Mouse (Mus musculus) neural tube, embryonic 12.5 days (tissue): ENCODE measurements around the gene Etnk1. TPM values are rescaled to one million over a fixed set of nuclear protein-coding genes. Genes with fewer than 3 reads are reported as not detected.

ENCODE experiments used
- ATAC-seq: fragments of 200-750 bp; cut with Nextera tagmentation; 2 replicates; pipeline ENCODE4 v1.8.0; 2017; ENCODE audit warnings: low read depth, mild to moderate bottlenecking, moderate TSS enrichment, moderate library complexity; ENCODE audit not compliant: low FRiP score
- H3K27ac ChIP-seq: fragments of 300-500 bp; sonication (generic); 2 replicates; pipeline ENCODE4 v1.5.1; 2016
- H3K27me3 ChIP-seq: fragments of 300-500 bp; sonication (generic); replicated peaks from 2 replicates; pipeline ENCODE4 v1.6.1; 2016; ENCODE audit warnings: mild to moderate bottlenecking
- H3K36me3 ChIP-seq: fragments of 300-500 bp; sonication (generic); 2 replicates; pipeline ENCODE4 v1.6.1; 2016; ENCODE audit warnings: mild to moderate bottlenecking
- H3K4me1 ChIP-seq: fragments of 300-500 bp; sonication (generic); 2 replicates; pipeline ENCODE4 v1.6.1; 2016
- H3K4me2 ChIP-seq: fragments of 300-500 bp; sonication (generic); replicated peaks from 2 replicates; pipeline ENCODE4 v1.6.1; 2016; ENCODE audit warnings: mild to moderate bottlenecking
- H3K4me3 ChIP-seq: fragments of 300-500 bp; sonication (generic); 2 replicates; pipeline ENCODE4 v1.5.1; 2016
- H3K9ac ChIP-seq: fragments of 300-500 bp; sonication (generic); 2 replicates; pipeline ENCODE4 v1.6.1; 2016; ENCODE audit warnings: mild to moderate bottlenecking
- H3K9me3 ChIP-seq: fragments of 300-500 bp; sonication (generic); 2 replicates; pipeline ENCODE4 v1.6.1; 2016; ENCODE audit warnings: mild to moderate bottlenecking
- WGBS: fragments of 180-500 bp; shearing (Covaris S2); methylation state at CpG from one replicate; pipeline ENCODE4 v1.1.7; 2016; 5-methylcytosine and 5-hydroxymethylcytosine counted together
- polyA plus RNA-seq: library from polyadenylated mRNA; unstranded; fragments of >200 nt; fragmentation: Nextera tagmentation; extraction: Ambion mirVana; gene quantifications from 2 replicates; pipeline ENCODE4 v1.2.1, GENCODE M21; 2016

Etnk1 gene
- polyA plus RNA-seq, 1 experiment from 2014 or later, result 40.8 TPM

GRCm38 (mm10) chr6:143152321-143152827 lies 14.6 kb upstream of the Etnk1 start:
- Histone ChIP-seq H3K27me3 (0 out of 2 replicates have a peak, but pooled peaks cover 2% of the 10 kb centered on the region), H3K4me3 (no peak overlapping the region), H3K36me3 (no peaks in the 10 kb centered on the region), H3K27ac (no peak overlapping the region), H3K4me1 (peaks cover 4% of the 10 kb centered on the region; the same call in 1 of the 2 replicates), H3K4me2 (no peak overlapping the region), H3K9me3 (no peaks in the 10 kb centered on the region), H3K9ac (no peak overlapping the region)
- 7% methylated on average over 9 of the region's 9 CpGs for WGBS
- ATAC-seq, result no peak

- Histone ChIP-seq H3K36me3 (no peaks in the 10 kb centered on the region), H3K27me3 (0 out of 2 replicates have a peak, but pooled peaks cover 2% of the 10 kb centered on the region), H3K9me3 (no peaks in the 10 kb centered on the region), H3K4me1 (peaks cover 4% of the 10 kb centered on the region; the same call in 1 of the 2 replicates), H3K27ac (no peak overlapping the region), H3K4me2 (no peak overlapping the region), H3K4me3 (no peak overlapping the region), H3K9ac (no peak overlapping the region)
- 28% methylated on average over 2 of the region's 2 CpGs for WGBS
- ATAC-seq, result no peak
Observed at GRCm38 (mm10) chr6:143153160-143153559, 13.9 kb upstream of the Etnk1 start.

GRCm38 (mm10) chr6:143153751-143154494 lies 13.1 kb upstream of the Etnk1 start:
- H3K4me1 ChIP-seq, result peaks cover 4% of the 10 kb centered on the region; the same call in 1 of the 2 replicates
- H3K9me3 ChIP-seq, result no peaks in the 10 kb centered on the region
- no peaks in the 10 kb centered on the region for H3K36me3 ChIP-seq
- no peak overlapping the region for H3K27ac ChIP-seq
- no peak for ATAC-seq
- no peak overlapping the region for H3K4me2 ChIP-seq
- WGBS, result 74% methylated on average over 10 of the region's 10 CpGs
- H3K9ac ChIP-seq, result no peak overlapping the region
- H3K27me3 ChIP-seq, result 0 out of 2 replicates have a peak, but pooled peaks cover 2% of the 10 kb centered on the region
- no peak overlapping the region for H3K4me3 ChIP-seq

DNA sequence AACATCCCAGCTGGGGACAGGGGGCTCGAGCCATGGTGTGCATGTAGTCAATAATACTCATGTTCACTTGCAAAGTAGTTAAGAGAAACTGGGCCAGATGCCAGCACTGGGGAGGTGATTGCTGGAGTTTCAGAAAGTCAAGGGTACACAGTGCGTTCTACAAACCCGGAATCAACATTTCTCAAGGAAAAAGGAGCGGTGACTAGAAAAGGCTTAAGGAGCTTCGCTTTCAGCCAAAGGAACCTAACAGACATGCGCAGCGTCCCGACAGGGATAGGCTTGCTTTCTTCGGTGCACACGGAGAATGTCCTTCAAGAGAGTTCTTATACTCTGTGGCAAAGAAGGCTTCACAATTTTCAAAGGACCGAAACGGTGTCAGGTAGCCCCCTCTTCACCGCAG lies 12.1 kb upstream of the Etnk1 start:
- 82% methylated on average over 13 of the region's 13 CpGs for WGBS
- H3K27me3 ChIP-seq, result 0 out of 2 replicates have a peak, but pooled peaks cover 2% of the 10 kb centered on the region
- H3K4me1 ChIP-seq, result peaks cover 4% of the 10 kb centered on the region; the same call in 1 of the 2 replicates
- H3K9ac ChIP-seq, result no peak overlapping the region
- no peak overlapping the region for H3K4me2 ChIP-seq
- H3K4me3 ChIP-seq, result no peak overlapping the region
- no peaks in the 10 kb centered on the region for H3K9me3 ChIP-seq
- no peak for ATAC-seq
- H3K27ac ChIP-seq, result no peak overlapping the region
- no peaks in the 10 kb centered on the region for H3K36me3 ChIP-seq

- Histone ChIP-seq H3K9me3 (no peaks in the 10 kb centered on the region), H3K4me2 (no peak overlapping the region), H3K9ac (no peak overlapping the region), H3K27me3 (0 out of 2 replicates have a peak, but pooled peaks cover 2% of the 10 kb centered on the region), H3K4me3 (no peak overlapping the region), H3K27ac (no peak overlapping the region), H3K4me1 (peaks cover 4% of the 10 kb centered on the region; the same call in 1 of the 2 replicates), H3K36me3 (no peaks in the 10 kb centered on the region)
- 77% methylated on average over 1 of the region's 1 CpGs for WGBS
- no peak for ATAC-seq
Observed at GRCm38 (mm10) chr6:143155996-143156395, 11.0 kb upstream of the Etnk1 start.

DNA sequence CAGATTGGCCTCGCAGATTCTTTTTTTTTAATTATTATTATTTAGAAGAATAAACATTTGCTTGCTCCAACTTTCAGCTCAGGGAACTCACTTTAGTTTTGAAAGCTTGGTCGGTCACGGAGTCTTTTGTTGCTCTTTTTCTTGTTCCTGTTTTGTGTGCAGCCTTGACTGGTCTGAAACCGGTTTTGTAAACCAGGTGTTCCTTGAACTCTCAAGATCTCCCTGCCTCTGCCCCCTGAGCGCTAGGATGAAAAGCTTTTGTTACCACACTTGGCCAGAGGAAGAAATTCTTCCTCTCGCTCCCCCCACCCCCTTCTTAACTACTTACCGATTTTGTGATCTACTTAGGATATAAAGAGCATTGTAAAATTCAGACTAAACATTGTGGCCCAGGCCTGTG lies 10.3 kb upstream of the Etnk1 start:
- H3K4me1 ChIP-seq, result peaks cover 4% of the 10 kb centered on the region; the same call in 1 of the 2 replicates
- H3K9me3 ChIP-seq, result no peaks in the 10 kb centered on the region
- H3K27me3 ChIP-seq, result 0 out of 2 replicates have a peak, but pooled peaks cover 2% of the 10 kb centered on the region
- no peak for ATAC-seq
- no peak overlapping the region for H3K4me3 ChIP-seq
- no peaks in the 10 kb centered on the region for H3K36me3 ChIP-seq
- no peak overlapping the region for H3K27ac ChIP-seq
- H3K9ac ChIP-seq, result no peak overlapping the region
- WGBS, result 85% methylated on average over 7 of the region's 7 CpGs
- H3K4me2 ChIP-seq, result no peak overlapping the region

DNA sequence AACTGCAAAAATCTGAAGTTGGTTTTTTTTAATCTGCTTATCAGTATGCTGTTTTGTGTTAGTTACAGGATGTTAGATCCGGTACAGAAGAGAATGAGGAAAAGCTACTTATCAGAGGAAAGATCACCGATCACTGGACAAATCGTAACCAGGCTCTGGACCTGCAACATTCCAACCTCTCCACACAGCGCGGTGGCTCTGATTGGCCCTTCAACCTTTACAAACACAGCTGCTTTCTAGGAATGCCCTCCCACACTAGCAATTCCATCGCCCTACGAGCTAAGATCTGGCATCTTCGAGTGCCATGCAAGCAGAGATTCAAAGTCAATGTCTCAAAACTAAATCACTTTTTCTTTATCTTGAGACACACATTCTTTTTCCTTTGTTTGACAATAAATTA lies 9.6 kb upstream of the Etnk1 start:
- ATAC-seq, result no peak
- Histone ChIP-seq H3K36me3 (no peaks in the 10 kb centered on the region), H3K4me1 (peaks cover 3% of the 10 kb centered on the region; the same call in 1 of the 2 replicates), H3K9me3 (no peaks in the 10 kb centered on the region), H3K27ac (no peak overlapping the region), H3K27me3 (0 out of 2 replicates have a peak, but pooled peaks cover 2% of the 10 kb centered on the region), H3K9ac (no peak overlapping the region), H3K4me3 (no peak overlapping the region), H3K4me2 (no peak overlapping the region)
- 88% methylated on average over 8 of the region's 8 CpGs for WGBS

GRCm38 (mm10) chr6:143160572-143161231 lies 6.3 kb upstream of the Etnk1 start:
- no peaks in the 10 kb centered on the region for H3K9me3 ChIP-seq
- no peak overlapping the region for H3K4me3 ChIP-seq
- no peak overlapping the region for H3K9ac ChIP-seq
- 91% methylated on average over 6 of the region's 6 CpGs for WGBS
- H3K27ac ChIP-seq, result no peak overlapping the region
- H3K36me3 ChIP-seq, result no peaks in the 10 kb centered on the region
- no peak for ATAC-seq
- H3K4me2 ChIP-seq, result no peak overlapping the region
- H3K4me1 ChIP-seq, result no peaks in the 10 kb centered on the region
- H3K27me3 ChIP-seq, result no peaks in the 10 kb centered on the region

DNA sequence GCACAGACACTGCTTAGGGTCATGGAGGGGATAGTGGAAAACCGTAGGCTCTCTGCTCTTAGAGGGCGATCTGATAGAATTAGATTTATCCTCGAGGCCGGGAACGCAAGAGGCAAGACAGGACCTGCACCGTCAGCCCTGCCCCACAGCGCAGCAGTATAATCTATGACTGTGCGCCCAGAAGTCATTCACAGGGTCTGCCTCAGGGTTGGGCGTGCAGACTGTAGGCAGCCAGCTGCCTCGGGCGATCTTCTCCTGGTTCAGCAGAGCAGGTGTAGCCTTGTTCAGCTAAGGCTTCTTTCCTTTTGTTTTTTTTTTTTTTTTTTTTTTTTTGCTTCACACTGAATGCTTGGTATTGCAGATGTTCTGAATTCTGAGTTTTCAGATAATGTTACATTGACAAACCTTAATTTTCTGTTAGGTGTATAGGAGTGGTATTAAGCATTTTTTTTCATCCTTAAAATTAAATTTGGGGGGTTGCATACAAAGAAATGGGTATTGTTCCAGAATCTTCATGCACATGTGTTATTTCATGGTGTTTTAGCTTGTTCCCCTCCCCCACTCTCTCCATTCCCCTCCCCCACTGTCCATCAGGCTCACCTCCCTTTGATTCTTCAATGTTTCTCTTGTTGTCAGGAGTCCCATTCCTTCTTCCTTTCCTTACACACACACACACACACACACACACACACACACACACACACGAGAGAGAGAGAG lies 4.7 kb upstream of the Etnk1 start:
- Histone ChIP-seq H3K27me3 (no peaks in the 10 kb centered on the region), H3K27ac (no peak overlapping the region), H3K4me3 (no peak overlapping the region), H3K36me3 (no peaks in the 10 kb centered on the region), H3K9ac (no peak overlapping the region), H3K4me2 (0 out of 2 replicates have a peak overlapping the region, but pooled peaks have one; percentile 16), H3K4me1 (peaks cover 3% of the 10 kb centered on the region; the same call in 1 of the 2 replicates), H3K9me3 (no peaks in the 10 kb centered on the region)
- 34% methylated on average over 11 of the region's 12 CpGs for WGBS
- ATAC-seq, result no peak

DNA sequence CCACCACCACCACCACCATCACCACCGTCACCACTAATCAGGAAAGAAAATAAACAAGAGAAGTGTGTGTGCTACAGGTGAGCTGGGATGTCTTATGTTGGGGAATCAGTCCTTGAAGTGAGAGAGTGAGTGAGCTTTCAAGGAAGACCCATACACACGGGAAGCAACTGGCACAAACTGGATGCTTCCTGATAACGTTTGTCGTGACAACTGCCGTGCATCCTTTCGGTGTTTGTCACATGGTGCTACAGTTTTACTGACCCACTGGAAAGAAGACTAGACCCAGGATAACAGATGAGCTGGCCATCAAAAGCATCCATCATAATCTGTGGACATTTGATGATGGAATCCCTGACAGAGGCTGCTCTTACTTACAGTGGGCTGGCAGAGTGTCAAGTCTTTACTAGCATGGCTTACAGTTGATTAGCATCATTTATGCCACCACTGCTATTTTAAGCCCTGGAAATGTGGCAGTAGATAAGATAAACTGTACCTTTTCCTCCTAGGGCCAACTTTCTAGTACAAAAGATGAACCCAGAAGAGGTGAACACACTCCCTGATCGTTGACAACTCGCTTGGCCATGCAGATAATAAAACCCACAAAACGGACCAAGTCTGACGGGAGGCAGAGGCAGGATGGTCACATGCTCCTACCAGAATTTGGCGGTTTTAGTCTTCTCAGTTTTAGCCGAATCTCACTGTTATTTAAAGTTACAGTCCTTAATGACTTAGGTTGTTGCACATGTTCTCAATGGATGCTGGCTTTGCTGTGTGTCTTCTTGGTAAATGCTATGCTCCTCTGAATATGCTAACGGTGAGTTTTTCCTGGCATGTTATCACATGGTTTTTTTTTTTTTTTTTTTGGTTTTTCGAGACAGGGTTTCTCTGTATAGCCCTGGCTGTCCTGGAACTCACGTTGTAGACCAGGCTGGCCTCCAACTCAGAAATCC lies 2.8 kb upstream of the Etnk1 start:
- H3K27me3 ChIP-seq, result no peaks in the 10 kb centered on the region
- H3K4me1 ChIP-seq, result peaks cover 13% of the 10 kb centered on the region
- ATAC-seq, result no peak
- H3K36me3 ChIP-seq, result no peaks in the 10 kb centered on the region
- H3K9ac ChIP-seq, result no peak overlapping the region
- H3K9me3 ChIP-seq, result no peaks in the 10 kb centered on the region
- no peak overlapping the region for H3K27ac ChIP-seq
- H3K4me3 ChIP-seq, result no peak overlapping the region
- no peak overlapping the region for H3K4me2 ChIP-seq
- WGBS, result 90% methylated on average over 15 of the region's 15 CpGs

DNA sequence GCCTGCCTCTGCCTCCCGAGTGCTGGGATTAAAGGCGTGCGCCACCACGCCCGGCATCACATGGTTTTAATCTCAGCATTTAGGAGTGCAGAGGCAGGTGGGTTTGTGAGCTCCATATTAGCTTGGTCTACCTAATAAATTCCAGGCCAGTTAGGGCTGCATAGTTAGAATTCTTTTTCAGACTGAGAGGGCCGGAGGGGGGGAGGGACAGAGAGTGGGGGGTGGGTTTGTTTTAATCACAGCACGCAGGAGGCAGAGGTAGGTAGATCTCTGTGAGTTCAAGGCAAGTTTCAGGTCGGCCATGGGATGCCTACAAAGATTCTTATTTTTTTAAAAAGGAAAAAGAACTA lies 2.1 kb upstream of the Etnk1 start:
- H3K4me3 ChIP-seq, result no peak overlapping the region
- H3K4me2 ChIP-seq, result no peak overlapping the region
- no peak overlapping the region for H3K9ac ChIP-seq
- H3K27ac ChIP-seq, result no peak overlapping the region
- H3K9me3 ChIP-seq, result no peaks in the 10 kb centered on the region
- no peaks in the 10 kb centered on the region for H3K36me3 ChIP-seq
- ATAC-seq, result no peak
- 84% methylated on average over 8 of the region's 8 CpGs for WGBS
- H3K4me1 ChIP-seq, result peaks cover 18% of the 10 kb centered on the region
- H3K27me3 ChIP-seq, result no peaks in the 10 kb centered on the region
